Mouse (Mus musculus) spleen, postnatal 14 days (tissue): ENCODE data around the gene Ctss.
A peak's percentile ranks its signal among the peaks of the same experiment; 100 is the strongest.

Experiments
- DNase-seq, 2 experiments: peaks; one replicate each; pipeline ENCODE4 v3.0.0; 2021 to 2022; ENCODE audit warnings: low spot score in 2 of 2

Gene Ctss

GRCm38 (mm10) chr3:95526622-95527211, at the start of gene Ctss:
Gene Ctss, plus strand, starts transcription at chr3:95526786.
- no peak for DNase-seq

- DNase-seq = no peak
Measured at GRCm38 (mm10) chr3:95478966-95479365, 47.6 kb upstream of the Ctss start.

GRCm38 (mm10) chr3:95486421-95486820, 40.2 kb upstream of the Ctss start:
- no peak for DNase-seq

GRCm38 (mm10) chr3:95488679-95489078, 37.9 kb upstream of the Ctss start:
- no peak for DNase-seq

GRCm38 (mm10) chr3:95490238-95490637, 36.3 kb upstream of the Ctss start:
- no peak for DNase-seq

- DNase-seq = peak; percentile 63 to 72
Measured at GRCm38 (mm10) chr3:95494342-95494741, 32.2 kb upstream of the Ctss start.

- no peak for DNase-seq
Measured at GRCm38 (mm10) chr3:95498229-95498628, 28.4 kb upstream of the Ctss start.

- no peak for DNase-seq
Measured at GRCm38 (mm10) chr3:95499024-95499423, 27.6 kb upstream of the Ctss start, which contains the start of gene Ctsk. Gene Ctsk, plus strand, starts transcription at chr3:95499256.

GRCm38 (mm10) chr3:95499496-95500140, 27.0 kb upstream of the Ctss start:
- DNase-seq = no peak

- DNase-seq = no peak
Measured at GRCm38 (mm10) chr3:95502312-95502711, 24.3 kb upstream of the Ctss start.

- no peak for DNase-seq
Measured at GRCm38 (mm10) chr3:95509348-95509747, 17.2 kb upstream of the Ctss start.

- no peak for DNase-seq
Measured at GRCm38 (mm10) chr3:95511611-95512180, 14.9 kb upstream of the Ctss start.

GRCm38 (mm10) chr3:95516614-95517041, 10.0 kb upstream of the Ctss start:
- no peak for DNase-seq

GRCm38 (mm10) chr3:95517493-95517898, 9.1 kb upstream of the Ctss start:
- peak; percentile 57 to 68 for DNase-seq

GRCm38 (mm10) chr3:95518891-95519290, 7.7 kb upstream of the Ctss start:
- DNase-seq = no peak

- DNase-seq = peak; percentile 33 to 45
Measured at GRCm38 (mm10) chr3:95519315-95519714, 7.3 kb upstream of the Ctss start.

GRCm38 (mm10) chr3:95520100-95520499, 6.5 kb upstream of the Ctss start:
- no peak for DNase-seq

GRCm38 (mm10) chr3:95521168-95521567, 5.4 kb upstream of the Ctss start:
- DNase-seq = no peak

- DNase-seq = no peak
Measured at GRCm38 (mm10) chr3:95523662-95524061, 2.9 kb upstream of the Ctss start.

- no peak for DNase-seq
Measured at GRCm38 (mm10) chr3:95524673-95525072, 1.9 kb upstream of the Ctss start.

GRCm38 (mm10) chr3:95526111-95526510, 475 bp upstream of the Ctss start:
- DNase-seq = no peak

GRCm38 (mm10) chr3:95529814-95530213, 3.2 kb downstream of the Ctss start:
- no peak for DNase-seq

- DNase-seq = no peak
Measured at GRCm38 (mm10) chr3:95531025-95531424, 4.4 kb downstream of the Ctss start.
